Mouse (Mus musculus) left cerebral cortex, postnatal 14 days (tissue): ENCODE results near the gene Ucp3. TPM values are rescaled to one million over a fixed set of nuclear protein-coding genes. Genes with fewer than 3 reads are reported as not detected.

Source experiments
- DNase-seq, 2 experiments: peaks; one replicate each; pipeline ENCODE4 v3.0.0; 2021 to 2022; ENCODE audit warnings: low spot score in 2 of 2, mixed read lengths in 1 of 2
- intact Hi-C: fragments of 180-260 bp; cut with DNase I; formaldehyde crosslinking; loops from one replicate; pipeline ENCODE4 v1.15.1; 2025
- total RNA-seq, 2 experiments: library from RNA; stranded (reverse); gene quantifications; 2 replicates each; pipeline ENCODE4 v1.2.3; 2021

Gene Ucp3
- total RNA-seq, 2 experiments from 2014 or later: 1.2 to 1.7 TPM

GRCm38 (mm10) chr7:100530766-100531165, 58.0 kb downstream of the Ucp3 start:
- no peak for DNase-seq
- intact Hi-C loops: loop anchor here (10.0 kb wide), 1 partner anchor 54 kb away; no protein-coding TSS in a partner anchor

DNA sequence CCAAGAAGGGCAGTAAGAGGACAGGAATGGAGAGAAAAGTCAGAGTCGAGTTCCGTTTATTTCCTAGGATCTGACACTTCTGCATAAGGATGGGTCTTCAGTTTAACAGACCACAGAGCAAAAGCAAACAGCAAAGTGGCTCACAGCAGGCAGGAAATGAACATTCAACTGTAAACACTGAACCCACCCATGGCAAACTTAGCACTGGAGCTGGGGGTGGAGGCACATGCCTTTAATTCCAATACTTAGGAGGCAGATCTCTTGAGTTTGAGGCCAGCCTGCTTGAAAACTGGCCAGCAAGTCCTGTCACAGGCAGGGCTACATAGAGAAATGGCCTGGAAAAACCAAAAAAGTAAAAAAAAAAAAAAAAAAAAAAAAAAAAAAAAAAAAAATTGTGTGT, 60.7 kb downstream of the Ucp3 start:
- intact Hi-C loops: loop anchor here (10.0 kb wide), 1 partner anchor 51 kb away; no protein-coding TSS in a partner anchor
- DNase-seq: no peak

DNA sequence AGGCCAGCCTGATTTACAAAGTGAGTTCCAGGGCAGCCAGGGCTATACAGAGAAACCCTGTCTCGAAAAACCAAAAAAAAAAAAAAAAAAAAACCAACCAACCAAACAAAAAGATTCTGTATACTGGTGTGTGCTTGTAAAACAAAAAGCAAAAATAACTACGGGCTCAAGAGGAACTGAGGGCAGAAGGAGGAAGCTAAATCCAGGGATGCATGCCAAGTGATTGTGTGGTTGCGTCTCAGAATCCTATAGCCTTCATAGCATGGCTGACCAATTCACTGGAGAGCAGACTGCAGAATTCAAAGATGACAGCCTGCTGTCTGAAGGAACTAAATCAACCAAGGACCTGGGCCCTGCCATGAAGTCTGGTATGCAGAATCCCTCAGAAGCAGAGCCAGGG, 61.4 kb downstream of the Ucp3 start:
- DNase-seq: no peak
- intact Hi-C loops: loop anchor here (10.0 kb wide), 1 partner anchor 51 kb away; no protein-coding TSS in a partner anchor

DNA sequence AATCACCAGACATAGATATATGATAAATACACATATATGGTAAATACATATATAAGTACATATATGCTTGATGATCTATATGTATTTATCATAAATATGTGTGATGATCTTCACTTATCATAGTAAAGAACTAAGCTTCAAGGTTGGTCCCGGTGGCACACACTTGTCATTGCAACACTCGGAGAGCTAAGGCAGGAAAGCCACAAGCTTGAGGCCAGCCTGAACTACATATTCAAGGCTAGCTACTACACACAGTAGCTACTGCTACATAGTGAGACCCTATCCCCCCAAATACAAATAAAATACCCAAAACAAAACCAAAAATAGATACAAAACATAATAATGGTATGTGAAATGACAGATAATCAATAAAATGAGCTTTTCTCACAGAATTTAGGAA, 63.0 kb downstream of the Ucp3 start:
- no peak for DNase-seq
- intact Hi-C loops: loop anchor here (10.0 kb wide), 1 partner anchor 49 kb away; no protein-coding TSS in a partner anchor

Other genes with a start within 250 kb of the Ucp3 start
- 100 to 1,000 TPM; 465 to 490 TPM for gene Pgm2l1, start 245.6 kb upstream of the Ucp3 start, total RNA-seq
- gene P4ha3, start 187.5 kb upstream of the Ucp3 start, total RNA-seq: 1 to 10 TPM; 6.4 to 6.9 TPM
- 10 to 100 TPM; 16.9 to 18.2 TPM for gene C2cd3, start 100.8 kb upstream of the Ucp3 start, total RNA-seq
- gene Ppme1, start 100.7 kb upstream of the Ucp3 start, total RNA-seq: 100 to 1,000 TPM; 155 to 156 TPM
- gene Ucp2, start 20.3 kb downstream of the Ucp3 start, total RNA-seq: 10 to 100 TPM; 67.7 to 85.6 TPM
- under 1 TPM; 0.36 to 0.66 TPM for gene Dnajb13, start 42.0 kb downstream of the Ucp3 start, total RNA-seq
- gene Coa4, start 64.1 kb downstream of the Ucp3 start, total RNA-seq: 10 to 100 TPM in 1 of 2 experiments, 1 to 10 TPM in 1; 9.4 to 10.6 TPM
- 100 to 1,000 TPM; 389 to 396 TPM for gene Rab6a, start 134.4 kb downstream of the Ucp3 start, total RNA-seq
- 10 to 100 TPM; 54.5 to 55.7 TPM for gene Mrpl48, start 135.3 kb downstream of the Ucp3 start, total RNA-seq
- 10 to 100 TPM; 41.6 to 54.0 TPM for gene Plekhb1, start 189.4 kb downstream of the Ucp3 start, total RNA-seq
- 100 to 1,000 TPM; 299 to 305 TPM for gene Fam168a, start 233.6 kb downstream of the Ucp3 start, total RNA-seq